Mouse (Mus musculus) gastrocnemius, adult 8-10 months (tissue): ENCODE data around the gene Prokr1. TPM values are rescaled to one million over a fixed set of nuclear protein-coding genes. Genes with fewer than 3 reads are reported as not detected.
"Not testable (repeated sequence)": the region's sequence is repeated elsewhere in the genome, so short reads cannot be mapped to it uniquely, and the experiment has no call there.

Source experiments
- DNase-seq, 2 experiments: peaks; one replicate each; pipeline ENCODE4 v3.0.0; 2022; ENCODE audit warnings: low spot score in 2 of 2
- total RNA-seq, 4 experiments: library from RNA; stranded (reverse); gene quantifications; 2 replicates each; pipeline ENCODE4 v1.2.4; 2022

The Prokr1 gene
- total RNA-seq, result 1 to 10 TPM; 1.2 to 3.2 (median 1.5) TPM

DNA sequence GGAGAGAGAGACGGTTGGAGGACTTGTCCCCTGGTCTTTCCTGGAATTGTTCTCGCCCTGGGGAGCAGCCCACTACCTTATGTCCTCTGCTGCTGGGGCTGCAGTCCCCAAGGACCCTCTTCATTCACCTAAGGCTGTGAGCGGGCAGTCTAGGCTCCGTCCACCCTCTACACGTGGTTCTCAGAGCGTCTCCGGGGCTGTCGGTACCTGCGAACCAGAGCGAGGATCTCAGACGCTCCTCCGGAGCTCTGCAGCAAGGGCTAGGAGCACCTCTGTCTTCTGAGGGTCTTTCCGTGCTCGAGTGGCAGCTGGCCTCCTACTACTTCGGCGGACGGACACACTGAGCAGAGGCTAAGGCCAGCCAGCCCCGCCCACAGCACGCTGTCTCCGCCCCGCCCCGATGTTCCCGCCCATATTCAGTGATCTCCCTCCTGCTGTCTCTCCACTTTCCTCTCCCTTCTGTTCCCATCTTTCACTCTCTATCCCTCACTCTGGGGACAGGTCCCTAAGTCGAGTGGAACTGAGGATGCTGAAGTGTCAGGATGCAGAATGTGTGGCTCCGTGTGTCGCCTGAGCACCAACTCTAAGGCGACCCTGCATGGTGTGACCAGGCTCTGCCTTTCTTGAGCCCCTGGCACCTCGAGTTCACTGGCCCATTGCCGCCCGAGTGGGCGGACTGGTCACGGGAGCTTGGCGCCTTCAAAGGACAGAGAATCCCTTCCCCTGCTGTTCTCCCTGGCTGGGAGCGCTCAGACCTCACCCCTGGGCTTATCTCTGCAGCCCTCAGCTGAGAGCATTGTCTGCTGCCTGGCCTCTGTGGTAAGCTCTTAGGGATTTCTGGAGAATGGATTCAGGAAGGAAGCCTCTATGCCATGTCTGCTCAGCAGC lies at the start of gene Prokr1:
Prokr1 (minus strand) TSS at position 350 of the 888 bp plus-strand sequence.
- no peak for DNase-seq

DNA sequence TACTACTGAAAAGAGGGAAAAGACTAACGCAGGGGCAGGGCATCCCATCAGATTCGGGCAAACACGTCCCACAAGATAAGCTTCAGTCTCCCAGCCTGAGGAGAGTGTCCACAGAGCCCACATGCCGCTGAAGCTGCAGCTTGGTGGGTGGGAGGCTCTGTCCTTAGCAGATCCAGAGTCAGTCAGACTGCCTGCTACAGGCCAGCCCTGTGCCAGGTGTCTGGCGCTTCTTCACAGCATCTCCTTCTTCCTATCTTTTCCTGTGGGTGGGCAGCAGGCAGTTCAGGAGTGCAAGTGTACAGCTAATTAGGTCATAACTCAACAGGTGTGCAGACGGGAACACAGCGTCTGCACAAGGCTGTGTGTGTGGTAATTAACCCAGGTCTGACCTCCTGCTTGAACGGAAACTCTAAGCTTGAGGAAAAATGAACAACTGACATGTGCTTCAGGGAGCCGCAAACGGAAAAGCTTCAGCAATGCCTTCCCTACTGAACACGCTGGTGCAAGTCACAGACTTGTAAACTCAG lies 47.7 kb upstream of the Prokr1 start:
- no peak for DNase-seq

DNA sequence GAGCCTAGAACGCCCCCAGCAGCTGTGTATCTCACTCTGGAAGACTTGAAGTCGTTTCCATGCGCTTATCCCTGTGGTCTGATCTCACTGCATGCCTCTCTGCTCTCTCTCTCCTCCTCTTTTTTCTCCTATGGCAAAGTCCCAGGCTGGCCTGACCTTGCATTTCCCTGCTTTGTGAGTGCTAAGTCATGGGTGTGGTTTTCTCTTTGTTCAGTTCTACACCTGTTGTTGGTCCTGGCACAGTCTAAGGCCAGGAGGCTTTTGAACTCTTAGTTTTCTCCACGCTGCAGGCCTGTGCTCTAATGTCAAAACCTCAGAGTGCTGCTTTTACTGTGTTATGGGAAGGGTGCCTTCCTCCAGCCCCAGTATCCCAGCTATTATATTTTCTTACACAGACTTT lies 41.6 kb upstream of the Prokr1 start:
- DNase-seq, result no peak

DNA sequence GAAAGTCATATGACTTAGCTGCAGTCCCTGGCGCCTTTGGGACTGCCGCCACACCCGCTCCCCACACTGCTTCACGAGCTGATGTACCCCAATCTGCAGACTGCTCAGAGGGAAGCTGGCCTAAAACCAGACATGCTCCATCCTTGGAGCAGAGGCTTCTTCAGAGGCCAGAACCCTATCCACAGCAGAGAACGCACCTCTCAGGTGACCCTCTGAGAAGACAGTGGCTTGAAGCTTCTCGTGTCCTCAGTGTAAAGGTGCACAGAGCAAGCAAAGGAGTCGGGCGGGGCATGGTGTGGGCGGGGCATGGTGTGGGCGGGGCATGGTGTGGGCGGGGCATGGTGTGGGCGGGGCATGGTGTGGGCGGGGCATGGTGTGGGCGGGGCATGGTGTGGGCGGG lies 38.4 kb upstream of the Prokr1 start:
- DNase-seq, result not testable (repeated sequence)

GRCm38 (mm10) chr6:87623151-87623550 lies 32.6 kb upstream of the Prokr1 start:
- DNase-seq, result no peak

GRCm38 (mm10) chr6:87621281-87621680 lies 30.7 kb upstream of the Prokr1 start:
- no peak for DNase-seq

DNA sequence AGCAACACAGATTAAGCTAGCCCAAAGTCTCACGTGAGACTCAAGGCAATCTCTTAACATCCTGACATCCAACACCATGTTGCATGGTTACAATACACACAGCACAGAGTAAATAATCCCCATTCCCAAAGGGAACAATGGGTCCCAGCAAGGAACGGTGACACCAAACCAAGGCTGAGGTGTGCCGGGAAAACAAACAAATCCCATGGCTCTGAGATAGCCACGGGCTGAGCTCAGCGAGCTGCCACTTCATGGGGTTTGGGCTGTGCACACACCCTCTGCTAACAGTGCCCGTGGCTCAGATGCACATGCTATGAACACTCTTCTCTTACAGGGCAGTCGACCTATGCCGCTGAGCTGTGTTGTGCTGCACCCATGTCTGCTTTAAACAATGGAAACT lies 27.5 kb upstream of the Prokr1 start:
- DNase-seq, result no peak

GRCm38 (mm10) chr6:87615696-87616083 lies 25.1 kb upstream of the Prokr1 start:
- DNase-seq, result no peak

GRCm38 (mm10) chr6:87614794-87615695 lies 24.5 kb upstream of the Prokr1 start:
- peak in 1 of 2 experiments; percentile 9 for DNase-seq

DNA sequence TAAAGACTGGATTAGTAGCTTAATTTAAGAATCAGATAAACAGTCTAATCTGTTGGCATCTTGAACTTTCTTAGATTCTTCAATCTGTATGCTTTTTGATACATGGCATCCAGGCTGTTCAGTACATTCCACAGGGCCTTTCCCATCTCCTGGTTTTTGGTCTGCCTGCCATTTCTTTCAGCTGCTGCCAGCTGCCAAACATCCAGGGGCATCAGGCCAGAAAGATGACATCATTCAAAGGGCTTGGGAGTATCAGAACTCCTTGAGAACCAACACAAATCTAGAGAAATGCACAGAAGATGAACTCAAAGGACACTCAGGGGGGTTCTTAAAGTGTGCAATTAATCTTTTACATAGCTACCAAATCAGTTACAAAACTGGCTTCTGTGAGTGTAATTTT lies 9.3 kb upstream of the Prokr1 start:
- peak in 1 of 2 experiments; percentile 29 for DNase-seq

DNA sequence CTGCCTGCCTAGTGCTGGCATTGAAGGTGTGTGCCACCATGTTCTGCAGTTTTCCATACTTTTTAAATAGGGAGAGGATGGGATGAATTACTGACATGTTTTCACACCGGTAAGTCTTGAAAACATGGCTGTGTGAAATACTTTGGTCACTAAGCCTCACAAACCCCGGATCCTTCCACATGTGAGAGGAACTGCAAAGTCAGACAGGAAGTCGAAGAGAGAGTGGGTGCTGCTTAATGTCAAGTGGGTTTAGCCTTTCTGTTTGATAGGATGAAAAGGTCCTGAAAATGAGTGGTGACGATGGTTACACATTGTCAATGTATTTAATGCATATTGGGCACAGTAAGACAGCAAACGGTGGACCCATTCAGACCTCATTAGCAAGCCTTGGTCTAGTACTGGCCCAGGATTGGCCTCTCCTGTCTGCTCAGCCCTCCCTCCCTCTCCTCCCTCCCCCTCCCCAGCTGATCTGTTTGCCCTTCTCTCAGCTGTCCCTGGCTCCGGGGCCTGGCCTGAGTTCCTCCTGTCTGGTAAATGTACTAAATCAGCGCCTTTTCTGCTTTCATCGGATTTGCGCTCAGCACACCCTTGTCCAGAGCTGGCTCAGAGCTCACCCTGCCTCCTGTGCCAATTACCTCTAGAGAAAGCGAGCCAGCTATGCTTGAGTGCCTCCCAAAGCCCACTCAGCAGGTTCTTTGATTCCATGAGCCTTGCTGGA lies 6.7 kb upstream of the Prokr1 start:
- no peak for DNase-seq

- DNase-seq, result no peak
Observed at GRCm38 (mm10) chr6:87594188-87594587, 3.6 kb upstream of the Prokr1 start.

DNA sequence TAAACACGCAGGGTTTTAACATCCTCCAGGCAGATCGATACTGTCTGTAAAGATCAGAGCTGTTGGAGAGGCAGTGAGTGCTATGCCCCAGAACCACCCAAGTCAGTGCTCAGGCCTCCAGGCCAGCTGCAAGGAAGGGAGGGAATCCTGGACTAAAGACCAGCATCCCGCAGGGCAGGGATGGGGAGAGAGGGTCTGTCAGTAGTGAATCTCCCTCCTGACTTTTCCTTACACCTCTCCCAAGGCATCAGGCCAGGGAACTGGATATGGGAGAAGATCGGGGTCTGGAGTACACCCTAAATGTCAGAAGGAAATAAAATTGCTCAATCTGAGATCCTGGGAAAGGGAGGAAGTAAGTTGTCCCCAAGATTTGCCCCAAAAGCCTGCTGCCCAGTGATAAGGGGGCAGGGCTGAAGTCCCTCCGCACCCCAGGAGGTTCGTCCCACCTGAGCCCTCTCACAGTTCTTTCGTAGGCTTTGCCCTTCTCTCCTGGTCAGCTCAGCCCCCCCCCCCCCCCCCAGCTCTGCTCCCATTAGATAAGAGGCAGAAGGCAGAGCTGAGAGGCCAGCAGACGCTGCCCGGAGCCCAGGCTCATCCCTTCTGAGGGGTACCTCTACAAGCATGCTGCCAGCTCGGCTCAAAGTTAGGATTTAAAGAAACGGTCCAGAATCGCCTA lies 687 bp downstream of the Prokr1 start:
- DNase-seq, result no peak

DNA sequence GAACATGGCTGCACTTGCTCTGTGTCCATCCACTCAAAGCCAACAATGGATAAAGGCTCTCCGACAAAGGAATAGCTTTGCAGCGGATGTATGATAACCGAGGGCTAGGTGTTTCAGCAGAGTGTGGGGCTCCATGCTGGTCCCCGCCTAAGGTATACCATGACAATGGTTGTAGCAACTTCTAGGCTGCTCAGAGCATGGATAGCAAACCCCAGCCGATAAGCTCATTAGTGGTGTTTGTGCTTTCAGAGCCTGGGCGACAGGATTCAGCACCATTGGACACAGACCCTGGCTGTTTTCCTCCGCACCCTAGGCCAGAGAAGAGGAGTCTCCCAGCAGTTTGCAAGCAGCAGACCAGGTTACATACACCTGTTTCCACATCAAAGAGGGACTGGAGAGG lies 6.6 kb downstream of the Prokr1 start:
- DNase-seq, result no peak

GRCm38 (mm10) chr6:87583183-87583611 lies 7.3 kb downstream of the Prokr1 start:
- no peak for DNase-seq

- peak; percentile 40 to 56 for DNase-seq
Observed at GRCm38 (mm10) chr6:87582456-87582855, 8.1 kb downstream of the Prokr1 start.

DNA sequence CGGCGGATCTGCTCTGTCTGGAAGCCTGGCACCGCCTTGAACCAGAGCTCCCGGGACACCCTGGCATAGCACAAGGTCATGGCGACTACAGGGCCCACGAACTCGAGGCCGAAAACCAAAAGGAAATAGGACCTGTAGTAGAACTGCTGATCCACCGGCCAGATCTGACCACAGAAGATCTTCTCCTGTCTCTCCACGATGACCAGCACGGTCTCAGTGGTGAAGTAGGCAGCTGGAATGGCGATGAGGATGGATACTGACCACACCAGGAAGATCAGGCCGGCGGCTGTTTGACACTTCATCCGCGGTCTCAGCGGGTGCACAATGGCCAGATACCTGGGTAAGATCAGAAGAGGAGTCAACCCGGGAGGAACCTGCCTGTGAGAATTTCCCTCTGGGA lies 9.0 kb downstream of the Prokr1 start:
- no peak for DNase-seq

DNA sequence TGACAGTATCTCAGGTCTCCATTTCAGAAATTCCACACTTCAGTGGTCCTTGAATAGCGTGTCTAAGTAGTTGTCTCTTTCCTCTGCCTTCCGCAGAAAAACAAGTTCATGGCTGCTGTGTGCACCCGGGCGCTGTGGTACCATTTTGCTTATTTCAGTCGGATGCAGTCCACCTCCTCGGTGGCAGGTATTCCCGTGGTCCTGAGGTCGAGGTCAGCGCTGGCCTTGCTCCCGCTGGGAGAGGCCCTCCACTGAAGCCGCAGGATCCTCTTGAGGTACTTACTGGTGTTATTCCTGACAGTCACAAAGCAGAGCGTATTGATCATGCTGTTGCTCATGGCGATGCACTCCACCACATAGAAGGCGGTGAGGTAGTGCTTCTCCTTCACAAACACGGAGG lies 9.5 kb downstream of the Prokr1 start:
- DNase-seq, result no peak

DNA sequence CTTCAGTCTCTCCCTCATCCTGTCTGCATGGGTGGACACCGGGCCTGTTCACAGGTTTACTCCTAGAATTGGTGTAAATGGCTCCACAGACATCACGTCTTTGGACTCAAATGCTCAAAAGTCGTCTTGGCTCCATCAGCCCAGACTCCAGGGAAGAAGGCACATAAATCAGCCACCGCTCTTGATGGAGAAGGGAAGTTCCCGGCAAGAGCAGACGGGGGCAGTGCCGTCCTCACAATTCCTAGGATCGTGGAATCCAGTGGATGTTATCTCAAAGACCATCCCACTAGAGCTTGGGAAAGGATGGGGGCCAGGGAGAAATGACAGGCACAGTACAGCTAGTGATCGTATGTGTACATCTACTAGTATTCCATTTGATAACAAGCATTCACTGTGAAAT lies 12.3 kb downstream of the Prokr1 start:
- no peak for DNase-seq

DNA sequence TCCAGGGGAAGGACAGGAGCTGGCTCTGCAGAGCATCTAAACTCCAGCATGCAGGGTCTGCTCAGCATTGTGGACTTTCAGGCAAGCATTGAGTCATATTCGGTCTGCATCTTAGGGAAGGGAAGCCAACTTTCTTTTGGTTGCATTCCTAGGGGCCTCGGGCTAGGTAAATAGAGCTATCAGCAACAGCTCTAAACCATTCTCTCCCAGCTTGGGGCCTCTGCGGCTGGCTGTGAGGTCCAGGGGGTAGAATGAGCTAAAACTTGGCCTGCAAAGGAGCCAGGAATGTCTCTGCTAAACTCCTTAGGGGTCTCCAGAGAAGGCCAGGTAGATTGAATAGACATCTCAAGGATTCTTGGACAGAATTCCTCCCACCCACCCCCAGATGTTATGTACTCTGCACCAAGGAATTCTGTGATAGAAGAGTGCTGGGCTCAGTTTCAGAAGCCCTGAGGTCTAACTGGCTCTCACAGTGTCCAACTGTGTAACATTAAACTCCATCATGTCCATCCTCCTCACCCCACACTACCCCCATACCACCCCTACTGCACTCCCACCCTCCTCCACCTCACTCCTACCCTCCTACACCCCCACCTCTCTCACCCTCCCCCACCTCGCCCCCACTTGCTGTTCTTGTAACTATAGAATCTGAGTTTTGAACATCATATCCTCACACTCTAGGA lies 13.8 kb downstream of the Prokr1 start:
- no peak for DNase-seq
